Mouse (Mus musculus) T-helper 17 cell (primary cell): ENCODE measurements at regions not wholly inside any gene's neighbourhood (a gene's known extent, or its start where the extent isn't known, plus 50 kb on each side); places are given as distances from the start of the nearest gene placed in this dataset.

ENCODE experiments used
- in situ Hi-C, 2 experiments: fragments of 300-600 bp; cut with MboI, MseI; formaldehyde crosslinking; loops; 1 replicate in 1 of 2; 2 replicates in 1 of 2; pipeline ENCODE4 v1.15.1; 2025; ENCODE audit warnings: high pct_unique_total_duplicates in 2 of 2

GRCm38 (mm10) chr7:71412079-71412478 lies 60.8 kb upstream of the Gm10295 start:
- in situ Hi-C loops, result loop anchor here in 1 of 2 experiments (25.0 kb wide), 1 partner anchor 1925 kb away; no protein-coding TSS in a partner anchor

DNA sequence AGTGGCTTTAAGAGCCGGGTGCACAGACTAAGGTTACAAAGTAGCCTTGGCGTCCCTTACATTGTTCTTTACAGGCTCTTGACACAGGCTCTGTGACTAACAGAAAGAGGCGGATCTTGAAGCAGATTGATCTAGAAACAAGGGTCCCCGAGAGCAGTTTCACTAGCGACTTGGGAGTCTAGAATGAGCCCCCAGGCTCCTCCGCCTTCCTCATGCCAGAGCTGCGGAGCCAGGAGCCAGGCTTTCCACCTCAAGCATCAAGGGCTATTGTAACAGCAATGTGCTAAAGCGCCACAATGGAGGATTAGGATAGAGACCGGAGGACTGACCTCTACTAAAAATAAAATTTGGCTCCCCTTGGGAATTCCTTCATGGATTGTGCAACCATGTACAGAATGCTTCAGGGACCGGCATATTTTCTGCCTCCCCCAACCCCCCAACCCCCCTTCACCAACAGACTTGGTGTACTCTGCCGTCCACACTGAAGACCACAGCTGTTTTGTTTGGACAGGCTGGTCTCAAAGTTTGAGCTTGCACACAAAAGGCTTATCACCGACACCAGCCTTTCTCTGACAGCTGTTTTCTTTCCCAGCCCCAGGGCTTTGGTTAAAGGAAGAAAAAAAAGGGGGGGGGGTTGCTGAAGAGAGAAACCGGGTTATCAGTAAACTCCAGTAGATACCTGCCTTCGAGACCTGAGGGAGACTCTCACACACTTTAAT lies 60.2 kb upstream of the Gm10295 start:
- in situ Hi-C loops, result loop anchor here in 1 of 2 experiments (25.0 kb wide), 1 partner anchor 1924 kb away; no protein-coding TSS in a partner anchor

DNA sequence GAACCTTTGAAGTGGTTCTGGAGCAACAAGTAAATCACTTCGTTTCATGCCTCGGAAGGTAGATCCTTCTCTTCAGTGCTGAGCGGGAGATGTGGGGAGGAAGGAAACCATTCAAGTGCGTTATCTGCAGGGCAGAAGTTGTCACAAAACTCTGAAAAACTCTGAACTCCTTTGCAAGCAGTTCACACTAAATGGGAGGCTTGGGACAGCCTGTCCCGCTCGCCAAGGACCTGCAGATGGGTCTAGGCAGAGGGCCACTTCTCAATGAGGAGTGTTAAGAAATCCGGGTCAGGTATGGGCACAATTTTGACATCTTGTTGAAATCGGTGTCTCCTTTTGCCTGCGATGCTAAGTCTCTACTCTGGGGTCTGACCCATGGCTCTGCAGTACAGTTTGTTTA lies 58.6 kb upstream of the Gm10295 start:
- in situ Hi-C loops, result loop anchor here in 1 of 2 experiments (25.0 kb wide), 1 partner anchor 1923 kb away; no protein-coding TSS in a partner anchor

DNA sequence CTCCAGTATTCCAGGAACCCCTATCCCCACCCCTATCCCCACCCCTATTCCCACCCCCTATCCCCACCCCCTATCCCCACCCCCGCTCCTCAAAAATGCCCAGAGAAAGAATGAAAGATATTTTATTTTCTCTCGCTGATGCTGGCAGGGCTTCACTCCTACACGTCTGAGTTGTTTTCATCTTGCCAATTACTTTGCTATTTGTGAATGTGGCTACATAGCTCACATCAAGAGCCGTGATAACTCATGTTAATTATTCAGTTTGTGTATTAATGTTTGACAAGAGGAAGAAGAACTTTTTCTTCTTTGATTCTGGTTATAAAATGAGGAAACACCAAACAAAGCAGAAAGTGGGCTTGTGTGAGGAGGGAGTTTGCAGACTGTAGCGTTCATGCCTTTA lies 57.8 kb upstream of the Gm10295 start:
- in situ Hi-C loops, result loop anchor here in 1 of 2 experiments (25.0 kb wide), 1 partner anchor 1922 kb away; no protein-coding TSS in a partner anchor

GRCm38 (mm10) chr7:71406283-71406682 lies 55.0 kb upstream of the Gm10295 start:
- in situ Hi-C loops, result loop anchor here in 1 of 2 experiments (25.0 kb wide), 1 partner anchor 1919 kb away; no protein-coding TSS in a partner anchor
